Mouse (Mus musculus): ENCODE results near the gene Tlcd2. TPM values are rescaled to one million over a fixed set of nuclear protein-coding genes. Genes with fewer than 3 reads are reported as not detected.
A peak's percentile ranks its signal among the peaks of the same experiment; 100 is the strongest.

Gene Tlcd2
- polyA plus RNA-seq, 1 experiment from 2014 or later = 8.6 TPM

DNA sequence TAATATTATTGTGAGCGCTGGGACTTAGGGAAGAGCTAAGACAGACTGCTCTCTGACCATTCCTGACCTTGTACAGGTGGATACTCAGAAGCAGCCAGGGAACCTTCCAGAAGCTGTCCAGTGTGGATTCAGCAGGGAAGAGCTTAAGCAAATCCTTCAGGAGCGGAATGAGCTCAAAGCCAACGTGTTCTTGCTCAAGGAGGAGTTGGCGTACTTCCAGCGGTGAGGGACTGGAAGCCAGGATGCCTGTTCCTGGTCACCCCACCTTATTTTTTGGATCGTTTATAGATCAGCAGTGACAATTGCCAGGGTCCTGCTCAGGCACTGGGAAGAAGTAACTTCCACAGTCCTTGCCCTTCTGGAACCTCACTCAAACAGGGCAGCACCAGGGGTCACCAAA is 49.7 kb downstream of the Tlcd2 start:
- Histone ChIP-seq H3K9ac (no peak overlapping the region), H3K27me3 (replicated peaks) (no peaks in the 10 kb centered on the region), H3K4me2 (replicated peaks) (no peak overlapping the region), H3K9me3 (no peaks in the 10 kb centered on the region), H3K36me3 (peaks cover 38% of the 10 kb centered on the region), H3K4me3 (no peak overlapping the region), H3K27ac (no peak overlapping the region), H3K4me1 (peaks cover 21% of the 10 kb centered on the region)
- 91% methylated on average over 6 of the region's 6 CpGs for WGBS
- ATAC-seq (ENCODE audit: low FRiP score, low read depth) = no peak

DNA sequence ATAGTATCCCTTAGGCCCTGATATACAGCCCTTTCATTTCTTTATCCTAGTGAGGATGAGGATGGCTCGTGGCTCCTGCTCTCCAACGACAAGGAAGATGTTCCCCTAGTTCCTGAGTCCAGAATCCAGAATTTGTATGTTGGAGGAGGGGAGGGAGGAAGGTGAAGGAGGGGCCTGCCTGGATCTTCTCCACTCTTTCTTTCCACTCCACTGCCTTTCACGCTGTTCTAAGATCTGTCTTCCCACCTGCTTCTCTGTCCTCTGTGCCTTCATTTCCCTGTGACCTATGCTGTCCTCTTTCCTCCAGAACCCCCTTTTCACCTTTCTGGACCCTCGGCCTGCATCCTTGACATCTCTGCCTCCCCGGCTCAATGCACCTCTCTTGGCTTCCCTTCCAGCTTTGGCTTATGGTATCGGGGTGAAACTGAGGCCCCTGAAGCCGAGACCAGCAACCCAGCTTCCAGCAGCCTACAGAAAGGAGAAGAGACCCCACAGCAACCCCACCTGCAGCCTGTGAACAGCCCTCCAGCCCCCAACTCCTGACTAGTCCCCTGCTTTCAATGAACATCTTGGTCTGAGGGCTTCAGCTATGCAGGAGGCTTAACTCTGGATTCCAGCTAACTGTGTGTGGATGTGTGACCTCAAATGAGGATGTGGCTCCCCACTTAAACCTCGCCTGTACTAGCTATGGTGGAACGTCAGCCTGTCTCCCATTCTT is 50.9 kb downstream of the Tlcd2 start:
- 80% methylated on average over 9 of the region's 9 CpGs for WGBS
- H3K36me3 ChIP-seq = peaks cover 29% of the 10 kb centered on the region
- H3K27ac ChIP-seq = no peak overlapping the region
- H3K4me3 ChIP-seq = no peak overlapping the region
- no peaks in the 10 kb centered on the region for H3K9me3 ChIP-seq
- ATAC-seq (ENCODE audit: low FRiP score, low read depth) = no peak
- H3K4me1 ChIP-seq = peaks cover 21% of the 10 kb centered on the region
- no peak overlapping the region for H3K4me2 ChIP-seq (replicated peaks)
- H3K9ac ChIP-seq = no peak overlapping the region
- no peaks in the 10 kb centered on the region for H3K27me3 ChIP-seq (replicated peaks)

DNA sequence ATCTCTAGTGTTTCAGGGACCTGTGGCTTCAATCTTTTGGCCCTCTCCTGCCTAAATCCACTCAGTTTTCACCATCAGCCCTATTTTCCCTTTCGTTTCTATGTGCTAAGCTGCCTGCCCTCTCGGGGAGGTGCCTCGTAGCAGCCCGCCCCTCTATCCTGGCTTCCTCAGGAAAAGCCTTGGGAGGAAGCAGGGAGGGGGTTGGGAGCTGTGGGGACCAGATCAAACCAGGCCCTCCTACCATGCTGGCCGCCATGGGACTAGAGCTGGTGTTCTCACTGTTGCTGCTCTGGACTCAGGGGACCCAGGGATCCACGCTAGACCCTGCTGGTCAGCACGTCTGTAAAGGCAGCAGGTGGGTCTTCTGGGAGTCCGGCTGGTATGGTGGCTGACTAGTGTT is 51.8 kb downstream of the Tlcd2 start, which contains the start of gene Scarf1:
TSS of gene Scarf1 (plus strand) at position 205 of the 400 bp plus-strand sequence.
- no peak for ATAC-seq (ENCODE audit: low FRiP score, low read depth)
- H3K9me3 ChIP-seq = no peaks in the 10 kb centered on the region
- peaks cover 21% of the 10 kb centered on the region for H3K4me1 ChIP-seq
- H3K4me3 ChIP-seq = no peak within 1 kb of the TSS
- peaks cover 20% of the 10 kb centered on the region for H3K36me3 ChIP-seq
- no peak within 1 kb of the TSS for H3K4me2 ChIP-seq (replicated peaks)
- 53% methylated on average over 8 of the region's 8 CpGs for WGBS
- no peak within 1 kb of the TSS for H3K27ac ChIP-seq
- no peak within 1 kb of the TSS for H3K9ac ChIP-seq
- H3K27me3 ChIP-seq (replicated peaks) = no peaks in the 10 kb centered on the region

DNA sequence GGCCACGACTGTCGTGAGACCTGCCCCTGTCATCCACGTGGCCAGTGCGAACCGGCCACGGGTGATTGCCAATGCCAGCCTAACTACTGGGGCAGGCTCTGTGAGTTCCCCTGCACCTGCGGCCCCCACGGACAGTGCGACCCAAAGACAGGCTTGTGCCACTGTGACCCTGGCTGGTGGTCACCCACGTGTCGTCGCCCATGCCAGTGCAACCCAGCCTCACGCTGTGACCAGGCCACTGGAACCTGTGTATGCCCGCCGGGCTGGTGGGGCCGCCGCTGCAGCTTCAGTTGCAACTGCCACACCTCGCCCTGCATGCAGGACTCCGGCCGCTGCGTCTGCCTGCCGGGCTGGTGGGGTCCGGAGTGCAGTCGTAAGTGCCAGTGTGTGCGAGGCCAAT is 53.7 kb downstream of the Tlcd2 start:
- no peak overlapping the region for H3K27ac ChIP-seq
- no peak overlapping the region for H3K4me2 ChIP-seq (replicated peaks)
- peaks cover 7% of the 10 kb centered on the region; the same call in 1 of the 2 replicates for H3K36me3 ChIP-seq
- H3K9me3 ChIP-seq = no peaks in the 10 kb centered on the region
- H3K27me3 ChIP-seq (replicated peaks) = no peaks in the 10 kb centered on the region
- no peak overlapping the region for H3K9ac ChIP-seq
- H3K4me1 ChIP-seq = peaks cover 4% of the 10 kb centered on the region
- WGBS = 92% methylated on average over 25 of the region's 25 CpGs
- ATAC-seq (ENCODE audit: low FRiP score, low read depth) = no peak
- H3K4me3 ChIP-seq = no peak overlapping the region

DNA sequence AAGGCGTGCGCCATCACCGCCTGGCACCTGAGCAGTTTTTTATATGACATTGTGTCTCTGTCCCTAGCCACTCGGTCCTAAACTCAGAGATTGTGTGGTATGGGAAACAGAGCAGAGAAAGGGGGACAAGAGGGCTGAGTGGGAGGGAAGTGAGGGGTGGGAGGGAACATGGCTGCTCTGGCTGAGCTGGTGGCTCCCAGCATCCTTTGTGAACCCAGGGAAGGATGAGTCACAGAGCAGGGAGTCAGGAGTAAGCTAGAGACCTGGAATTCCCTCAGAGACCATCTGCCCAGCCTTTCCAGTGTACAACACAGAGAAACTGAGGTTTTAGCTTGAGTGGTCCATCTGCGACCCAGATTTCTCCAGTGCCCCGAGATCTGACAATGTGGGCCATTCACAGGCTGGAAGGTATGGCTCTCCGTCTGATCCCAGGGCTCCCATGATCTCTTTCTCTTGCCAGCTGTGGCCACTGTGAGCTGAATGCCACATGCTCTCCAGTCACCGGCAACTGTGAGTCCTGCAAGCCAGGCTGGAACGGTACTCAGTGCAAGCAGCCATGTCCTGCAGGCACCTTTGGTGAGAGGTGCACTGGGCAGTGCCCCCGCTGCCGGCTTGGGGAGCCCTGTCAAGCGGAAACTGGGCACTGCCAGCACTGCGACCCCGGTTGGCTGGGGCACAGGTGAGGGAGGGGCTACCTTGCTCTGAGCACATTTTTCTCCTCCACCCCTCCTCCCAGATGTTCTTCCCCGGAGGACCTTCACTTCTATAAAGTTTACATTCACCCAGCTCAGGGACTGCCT is 58.5 kb downstream of the Tlcd2 start:
- no peak overlapping the region for H3K4me3 ChIP-seq
- H3K9me3 ChIP-seq = no peaks in the 10 kb centered on the region
- 79% methylated on average over 15 of the region's 15 CpGs for WGBS
- no peak overlapping the region for H3K27ac ChIP-seq
- no peak overlapping the region for H3K9ac ChIP-seq
- no peaks in the 10 kb centered on the region for H3K27me3 ChIP-seq (replicated peaks)
- no peaks in the 10 kb centered on the region for H3K4me1 ChIP-seq
- no peak overlapping the region for H3K4me2 ChIP-seq (replicated peaks)
- no peaks in the 10 kb centered on the region for H3K36me3 ChIP-seq
- no peak for ATAC-seq (ENCODE audit: low FRiP score, low read depth)

MicroRNA genes within 50 kb of the gene (microRNA counts, 519-probe panel; counts per million panel counts)
- microRNA mmu-miR-22 = 6,201 counts per million, percentile 91 among the panel's probes with 10 or more counts

Small RNAs within 50 kb of the gene (microRNA-seq; reads per million reads assigned to microRNA genes)
- gene Mir22 = 3,039 reads per million, percentile 86 among the genes with 10 or more reads in this experiment

Other genes with a start within 250 kb of the Tlcd2 start
- 95.9 and 103 TPM in 2 replicates for gene Rpa1, start 113.4 kb upstream of the Tlcd2 start, polyA plus RNA-seq (2016; fragmentation: Nextera tagmentation; extraction: Ambion mirVana)
- 13.5 and 15.1 TPM in 2 replicates for gene Smyd4, start 113.3 kb upstream of the Tlcd2 start, polyA plus RNA-seq (2016; fragmentation: Nextera tagmentation; extraction: Ambion mirVana)
- 72.8 and 73.2 TPM in 2 replicates for gene Serpinf1, start 39.0 kb upstream of the Tlcd2 start, polyA plus RNA-seq (2016; fragmentation: Nextera tagmentation; extraction: Ambion mirVana)
- gene Serpinf2, start 22.1 kb upstream of the Tlcd2 start, polyA plus RNA-seq (2016; fragmentation: Nextera tagmentation; extraction: Ambion mirVana) = 0.18 and 0.40 TPM in 2 replicates
- gene Wdr81, start 7.0 kb upstream of the Tlcd2 start, polyA plus RNA-seq (2016; fragmentation: Nextera tagmentation; extraction: Ambion mirVana) = 8.2 and 9.0 TPM in 2 replicates
- gene Prpf8, start 25.1 kb downstream of the Tlcd2 start, polyA plus RNA-seq (2016; fragmentation: Nextera tagmentation; extraction: Ambion mirVana) = 68.3 and 69.2 TPM in 2 replicates
- gene Rilp, start 48.4 kb downstream of the Tlcd2 start, polyA plus RNA-seq (2016; fragmentation: Nextera tagmentation; extraction: Ambion mirVana) = 0.52 and 0.76 TPM in 2 replicates
- 4.9 and 5.8 TPM in 2 replicates for gene Scarf1, start 51.8 kb downstream of the Tlcd2 start, polyA plus RNA-seq (2016; fragmentation: Nextera tagmentation; extraction: Ambion mirVana)
- 14.2 and 17.1 TPM in 2 replicates for gene Slc43a2, start 70.0 kb downstream of the Tlcd2 start, polyA plus RNA-seq (2016; fragmentation: Nextera tagmentation; extraction: Ambion mirVana)
- 134 and 140 TPM in 2 replicates for gene Pitpna, start 126.4 kb downstream of the Tlcd2 start, polyA plus RNA-seq (2016; fragmentation: Nextera tagmentation; extraction: Ambion mirVana)
- 31.4 and 31.5 TPM in 2 replicates for gene Inpp5k, start 169.3 kb downstream of the Tlcd2 start, polyA plus RNA-seq (2016; fragmentation: Nextera tagmentation; extraction: Ambion mirVana)
- 14.0 and 16.8 TPM in 2 replicates for gene Myo1c, start 188.8 kb downstream of the Tlcd2 start, polyA plus RNA-seq (2016; fragmentation: Nextera tagmentation; extraction: Ambion mirVana)
- 127 and 137 TPM in 2 replicates for gene Crk, start 217.5 kb downstream of the Tlcd2 start, polyA plus RNA-seq (2016; fragmentation: Nextera tagmentation; extraction: Ambion mirVana)